Mouse (Mus musculus): ENCODE data around the gene Arhgap24. TPM values are rescaled to one million over a fixed set of nuclear protein-coding genes. Genes with fewer than 3 reads are reported as not detected.

The Arhgap24 gene
- polyA plus RNA-seq, 1 experiment: 6.8 TPM

GRCm38 (mm10) chr5:102774500-102774899, 293.3 kb downstream of the Arhgap24 start:
- no peak for TF ChIP-seq CTCF (IDR thresholded peaks at IDR 0.05; ENCODE audit: borderline replicate concordance, extremely low read depth, insufficient read depth, insufficient read length)
- no peak for TF ChIP-seq POLR2A (IDR thresholded peaks at IDR 0.05; ENCODE audit: borderline replicate concordance, extremely low read depth, insufficient read depth, insufficient read length, poor library complexity, severe bottlenecking)
- no peak for DNase-seq (ENCODE audit: low read depth)

- TF ChIP-seq POLR2A (IDR thresholded peaks at IDR 0.05; ENCODE audit: borderline replicate concordance, extremely low read depth, insufficient read depth, insufficient read length, poor library complexity, severe bottlenecking) (no peak), CTCF (IDR thresholded peaks at IDR 0.05; ENCODE audit: borderline replicate concordance, extremely low read depth, insufficient read depth, insufficient read length) (no peak)
These were observed 296.1 kb downstream of the Arhgap24 start for GRCm38 (mm10) chr5:102777255-102777654.

DNA sequence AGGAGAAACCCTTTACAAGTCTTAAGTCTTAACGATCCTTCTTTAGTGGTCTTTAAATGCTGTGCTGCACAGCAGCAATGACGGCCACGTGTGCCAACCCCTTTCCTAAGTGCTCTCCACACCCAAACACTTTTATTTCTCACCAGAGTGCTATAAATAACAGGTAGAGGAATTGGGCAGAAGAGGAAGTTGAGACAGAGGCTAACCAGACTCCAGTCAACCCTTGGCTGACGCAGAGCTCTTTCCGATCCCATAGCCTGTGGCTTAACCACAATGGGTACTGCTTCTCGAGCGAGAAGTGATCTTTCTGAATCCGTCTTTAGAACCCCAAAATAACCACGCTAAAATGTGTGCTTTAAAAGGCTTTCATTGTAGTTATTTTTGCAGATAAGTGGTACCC, 296.7 kb downstream of the Arhgap24 start:
- no peak for TF ChIP-seq POLR2A (IDR thresholded peaks at IDR 0.05; ENCODE audit: borderline replicate concordance, extremely low read depth, insufficient read depth, insufficient read length, poor library complexity, severe bottlenecking)
- DNase-seq (ENCODE audit: low read depth): no peak

More at GRCm38 (mm10) chr5:102777255-102777654, 296.1 kb downstream of the Arhgap24 start:
- no peak for DNase-seq (ENCODE audit: low read depth)

DNA sequence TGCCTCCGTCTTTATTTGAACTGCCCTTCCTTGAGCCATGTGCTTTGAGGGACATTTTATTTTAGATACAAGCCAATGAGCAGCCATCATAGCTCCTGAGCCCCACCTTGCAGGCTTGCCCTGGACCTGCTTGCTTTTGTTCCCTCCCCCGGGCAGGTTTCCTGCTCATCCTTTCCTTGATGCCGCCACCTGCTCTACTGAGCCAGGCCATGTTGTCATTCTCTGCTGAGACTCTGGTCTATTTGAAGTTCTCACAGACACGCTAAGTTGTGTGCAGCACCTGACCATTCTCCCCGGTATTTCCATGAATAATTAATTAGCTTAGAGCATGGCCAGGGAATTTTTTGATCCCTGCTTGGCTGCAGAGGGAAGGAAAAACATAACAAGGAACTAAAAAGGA, 297.1 kb downstream of the Arhgap24 start:
- TF ChIP-seq POLR2A (IDR thresholded peaks at IDR 0.05; ENCODE audit: borderline replicate concordance, extremely low read depth, insufficient read depth, insufficient read length, poor library complexity, severe bottlenecking): no peak
- no peak for TF ChIP-seq CTCF (IDR thresholded peaks at IDR 0.05; ENCODE audit: borderline replicate concordance, extremely low read depth, insufficient read depth, insufficient read length)
- peak; percentile 58 for DNase-seq (ENCODE audit: low read depth)

GRCm38 (mm10) chr5:102783585-102783984, 302.4 kb downstream of the Arhgap24 start:
- no peak for DNase-seq (ENCODE audit: low read depth)
- TF ChIP-seq POLR2A (IDR thresholded peaks at IDR 0.05; ENCODE audit: borderline replicate concordance, extremely low read depth, insufficient read depth, insufficient read length, poor library complexity, severe bottlenecking): no peak
- no peak for TF ChIP-seq CTCF (IDR thresholded peaks at IDR 0.05; ENCODE audit: borderline replicate concordance, extremely low read depth, insufficient read depth, insufficient read length)

- TF ChIP-seq CTCF (IDR thresholded peaks at IDR 0.05; ENCODE audit: borderline replicate concordance, extremely low read depth, insufficient read depth, insufficient read length) (no peak), POLR2A (IDR thresholded peaks at IDR 0.05; ENCODE audit: borderline replicate concordance, extremely low read depth, insufficient read depth, insufficient read length, poor library complexity, severe bottlenecking) (no peak)
- DNase-seq (ENCODE audit: low read depth): no peak
These were observed 304.9 kb downstream of the Arhgap24 start for GRCm38 (mm10) chr5:102786123-102786522.

- TF ChIP-seq CTCF (IDR thresholded peaks at IDR 0.05; ENCODE audit: borderline replicate concordance, extremely low read depth, insufficient read depth, insufficient read length) (no peak), POLR2A (IDR thresholded peaks at IDR 0.05; ENCODE audit: borderline replicate concordance, extremely low read depth, insufficient read depth, insufficient read length, poor library complexity, severe bottlenecking) (no peak)
- no peak for DNase-seq (ENCODE audit: low read depth)
These were observed 307.2 kb downstream of the Arhgap24 start for GRCm38 (mm10) chr5:102788437-102788836.

- DNase-seq (ENCODE audit: low read depth): peak; percentile 18
- TF ChIP-seq CTCF (IDR thresholded peaks at IDR 0.05; ENCODE audit: borderline replicate concordance, extremely low read depth, insufficient read depth, insufficient read length) (no peak), POLR2A (IDR thresholded peaks at IDR 0.05; ENCODE audit: borderline replicate concordance, extremely low read depth, insufficient read depth, insufficient read length, poor library complexity, severe bottlenecking) (no peak)
These were observed 310.1 kb downstream of the Arhgap24 start for GRCm38 (mm10) chr5:102791273-102791672.

GRCm38 (mm10) chr5:102793536-102793935, 312.3 kb downstream of the Arhgap24 start:
- no peak for DNase-seq (ENCODE audit: low read depth)
- TF ChIP-seq POLR2A (IDR thresholded peaks at IDR 0.05; ENCODE audit: borderline replicate concordance, extremely low read depth, insufficient read depth, insufficient read length, poor library complexity, severe bottlenecking): no peak

- TF ChIP-seq CTCF (IDR thresholded peaks at IDR 0.05; ENCODE audit: borderline replicate concordance, extremely low read depth, insufficient read depth, insufficient read length) (no peak), POLR2A (IDR thresholded peaks at IDR 0.05; ENCODE audit: borderline replicate concordance, extremely low read depth, insufficient read depth, insufficient read length, poor library complexity, severe bottlenecking) (no peak)
- DNase-seq (ENCODE audit: low read depth): no peak
These were observed 320.3 kb downstream of the Arhgap24 start for GRCm38 (mm10) chr5:102801469-102801868.

- TF ChIP-seq POLR2A (IDR thresholded peaks at IDR 0.05; ENCODE audit: borderline replicate concordance, extremely low read depth, insufficient read depth, insufficient read length, poor library complexity, severe bottlenecking): no peak
- no peak for TF ChIP-seq CTCF (IDR thresholded peaks at IDR 0.05; ENCODE audit: borderline replicate concordance, extremely low read depth, insufficient read depth, insufficient read length)
- no peak for DNase-seq (ENCODE audit: low read depth)
These were observed 321.6 kb downstream of the Arhgap24 start for GRCm38 (mm10) chr5:102802833-102803232.

DNA sequence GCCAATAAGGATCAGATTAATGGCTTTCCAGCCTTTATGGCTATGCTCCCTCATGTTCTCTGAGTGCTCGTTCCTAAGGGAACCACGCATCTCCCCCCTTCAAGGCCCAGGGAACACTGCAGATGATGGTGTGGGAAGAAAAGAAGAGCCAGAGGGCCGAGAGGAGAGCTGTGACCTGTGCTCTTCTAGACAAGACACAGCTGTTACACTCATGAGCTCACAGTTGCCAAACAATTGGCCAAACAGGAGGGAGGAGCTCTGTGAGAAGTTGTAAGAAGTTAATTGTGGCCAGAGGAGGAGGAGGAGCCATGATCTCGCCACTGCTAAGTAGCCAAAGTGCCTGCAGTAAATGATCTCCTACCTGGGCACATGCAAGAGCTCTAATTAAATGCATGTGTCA, 322.5 kb downstream of the Arhgap24 start:
- no peak for DNase-seq (ENCODE audit: low read depth)
- no peak for TF ChIP-seq POLR2A (IDR thresholded peaks at IDR 0.05; ENCODE audit: borderline replicate concordance, extremely low read depth, insufficient read depth, insufficient read length, poor library complexity, severe bottlenecking)
- no peak for TF ChIP-seq CTCF (IDR thresholded peaks at IDR 0.05; ENCODE audit: borderline replicate concordance, extremely low read depth, insufficient read depth, insufficient read length)

DNA sequence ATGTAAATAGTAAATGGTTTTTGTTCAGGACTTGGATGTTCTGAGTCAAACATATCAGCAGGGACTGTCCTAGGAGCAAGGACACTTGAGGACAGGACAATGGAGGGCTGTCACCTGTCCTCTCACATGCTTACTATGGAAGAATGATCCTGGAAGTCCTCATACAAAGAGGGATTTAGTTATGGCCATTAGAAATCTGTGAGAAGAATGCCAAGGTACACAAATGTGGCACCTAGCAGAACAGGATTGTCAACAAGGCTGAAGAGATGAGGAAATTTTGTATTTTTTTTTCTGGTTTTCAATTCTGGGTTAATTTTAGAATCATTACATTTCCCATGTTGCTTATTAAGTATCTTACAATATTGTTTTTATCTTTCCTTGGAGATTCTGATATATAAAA, 326.3 kb downstream of the Arhgap24 start:
- no peak for DNase-seq (ENCODE audit: low read depth)
- TF ChIP-seq CTCF (IDR thresholded peaks at IDR 0.05; ENCODE audit: borderline replicate concordance, extremely low read depth, insufficient read depth, insufficient read length): no peak
- TF ChIP-seq POLR2A (IDR thresholded peaks at IDR 0.05; ENCODE audit: borderline replicate concordance, extremely low read depth, insufficient read depth, insufficient read length, poor library complexity, severe bottlenecking): no peak
